Mouse (Mus musculus): ENCODE measurements around the gene Bdh2. TPM values are rescaled to one million over a fixed set of nuclear protein-coding genes. Genes with fewer than 3 reads are reported as not detected.

Gene Bdh2
- total RNA-seq, 2 experiments from 2014 or later = 1.8 to 2.5 TPM

DNA sequence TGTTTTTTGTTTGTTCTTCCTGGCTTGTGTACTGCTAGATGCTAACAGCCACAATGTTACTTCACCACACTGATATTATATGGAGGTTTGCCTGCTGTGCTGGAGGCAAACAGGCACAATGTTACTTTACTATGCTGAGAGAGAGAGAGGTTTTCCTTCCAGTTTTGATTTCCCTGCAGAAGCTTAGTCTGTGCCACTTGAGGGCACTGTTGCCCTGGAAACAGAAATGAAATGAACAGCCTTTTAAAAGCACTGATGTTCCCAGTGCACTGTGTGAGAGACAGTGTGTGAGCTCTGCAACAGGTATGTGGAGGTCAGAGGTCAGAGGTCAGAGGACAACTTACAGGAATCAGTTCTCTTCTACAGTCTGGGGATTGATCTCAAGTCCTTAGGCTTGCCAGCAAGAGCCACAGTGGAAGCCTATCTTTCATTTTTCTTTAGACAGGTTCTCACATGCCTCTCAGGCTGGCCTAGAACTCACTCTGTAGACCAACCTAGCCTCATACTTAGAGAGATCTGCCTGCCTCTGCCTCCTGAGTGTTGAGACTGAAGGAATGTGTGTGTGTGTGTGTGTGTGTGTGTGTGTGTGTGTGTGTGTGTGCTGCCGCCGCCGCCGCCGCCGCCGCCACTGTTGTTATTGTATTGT, 9.4 kb downstream of the Bdh2 start:
- intact Hi-C loops (cut with DNase I) = loop anchor here (2.0 to 10.0 kb wide), 2 partner anchors 114 to 440 kb away; no protein-coding TSS in a partner anchor
- DNase-seq (ENCODE audit: low spot score in 2 of 2) = peak; percentile 72 to 78

- DNase-seq (ENCODE audit: low spot score in 2 of 2) = peak in 1 of 2 experiments; percentile 12
- intact Hi-C loops (cut with DNase I) = loop anchor here (10.0 kb wide), 1 partner anchor 111 kb away; no protein-coding TSS in a partner anchor
These were observed 12.7 kb downstream of the Bdh2 start for GRCm38 (mm10) chr3:135293703-135294102.

DNA sequence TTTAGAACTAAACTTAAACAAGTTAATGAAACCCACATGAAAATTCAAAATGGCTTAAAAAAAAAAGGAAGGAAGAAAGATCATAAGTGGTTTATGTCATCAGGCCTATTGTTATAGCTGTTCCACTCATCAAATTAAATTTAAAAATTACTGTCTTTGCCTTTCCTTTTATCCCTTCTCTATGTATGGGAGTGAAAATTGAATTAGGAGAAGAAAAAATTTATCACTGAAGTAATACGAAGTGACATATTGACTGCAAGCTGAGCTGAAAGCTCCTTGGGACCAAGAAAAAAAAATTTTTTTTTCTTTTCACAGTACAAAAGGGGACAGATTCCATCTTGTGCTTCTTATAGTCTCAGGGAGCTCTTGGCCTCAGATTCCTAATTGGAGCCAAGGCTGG, 14.5 kb downstream of the Bdh2 start:
- DNase-seq (ENCODE audit: low spot score in 2 of 2) = no peak
- intact Hi-C loops (cut with DNase I) = loop anchor here (10.0 kb wide), 1 partner anchor 109 kb away; no protein-coding TSS in a partner anchor

DNA sequence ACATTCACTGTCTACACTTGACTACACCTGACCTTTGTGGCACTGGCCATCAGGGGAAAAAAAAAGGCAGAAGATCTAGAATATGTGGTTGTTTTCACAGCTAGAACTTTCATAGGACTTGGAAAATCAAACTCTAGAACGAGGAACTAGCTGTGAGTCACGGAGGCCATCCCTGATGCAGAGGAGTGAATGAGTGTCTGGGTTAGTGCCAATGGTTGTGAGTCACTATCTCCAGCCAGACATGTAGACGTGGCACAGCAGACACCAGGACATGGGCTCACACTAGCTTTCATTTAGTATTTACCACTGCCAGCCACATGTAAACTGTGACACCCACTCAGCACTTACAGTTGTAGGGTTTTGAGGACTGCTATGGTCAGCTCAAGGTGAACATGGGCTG, 17.5 kb downstream of the Bdh2 start:
- intact Hi-C loops (cut with DNase I) = loop anchor here (10.0 kb wide), 1 partner anchor 106 kb away; no protein-coding TSS in a partner anchor
- DNase-seq (ENCODE audit: low spot score in 2 of 2) = peak in 1 of 2 experiments; percentile 26

GRCm38 (mm10) chr3:135300081-135300480, 19.1 kb downstream of the Bdh2 start:
- intact Hi-C loops (cut with DNase I) = no loop called here
- DNase-seq (ENCODE audit: low spot score in 2 of 2) = no peak

DNA sequence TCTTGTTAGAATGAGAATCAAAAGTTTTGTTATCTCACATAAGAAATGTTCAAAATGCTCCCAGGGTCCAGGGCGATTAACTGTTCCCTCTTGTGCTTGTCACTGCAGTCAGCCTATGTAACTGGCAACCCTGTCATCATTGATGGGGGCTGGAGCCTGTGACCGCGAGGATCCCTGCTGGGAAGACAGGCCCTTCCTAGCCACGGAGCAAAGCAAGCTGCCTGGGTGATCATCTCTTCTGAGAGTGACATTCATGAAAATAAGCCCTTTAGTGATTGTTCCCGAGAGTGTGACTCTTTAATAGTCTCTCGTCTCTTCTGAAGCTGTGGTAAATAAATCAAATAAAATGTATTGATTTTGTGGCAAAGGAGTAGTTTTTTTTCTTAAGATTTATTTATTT, 23.0 kb downstream of the Bdh2 start:
- DNase-seq (ENCODE audit: low spot score in 2 of 2) = no peak
- intact Hi-C loops (cut with DNase I) = no loop called here

DNA sequence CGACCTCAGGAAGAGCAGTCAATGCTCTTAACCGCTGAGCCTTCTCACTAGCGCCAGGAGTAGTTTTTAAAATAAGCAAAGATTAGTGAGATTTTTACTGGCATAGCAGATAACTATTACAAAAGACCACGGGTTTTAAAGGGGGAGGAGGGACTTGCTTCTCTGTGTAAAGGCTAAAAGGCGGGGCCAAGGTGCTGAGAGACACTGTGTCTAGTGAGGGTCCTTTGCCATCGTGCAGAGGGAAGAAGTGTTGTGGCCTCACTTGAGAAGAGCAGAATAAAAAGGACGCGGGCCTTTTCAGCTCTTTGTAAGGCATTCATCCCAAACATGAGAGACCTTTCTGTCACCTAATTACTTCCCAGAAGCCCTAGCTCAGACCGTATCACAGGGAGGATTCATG, 23.5 kb downstream of the Bdh2 start:
- intact Hi-C loops (cut with DNase I) = no loop called here

GRCm38 (mm10) chr3:135307411-135308259, 26.6 kb downstream of the Bdh2 start, which contains the start of gene Slc9b2:
Slc9b2 (plus strand) TSS chr3:135307700.
- peak; percentile 7 to 28 for DNase-seq (ENCODE audit: low spot score in 2 of 2)
- intact Hi-C loops (cut with DNase I) = no loop called here

More for the DNA sequence above, 23.5 kb downstream of the Bdh2 start:
- DNase-seq (ENCODE audit: low spot score in 2 of 2) = no peak

DNA sequence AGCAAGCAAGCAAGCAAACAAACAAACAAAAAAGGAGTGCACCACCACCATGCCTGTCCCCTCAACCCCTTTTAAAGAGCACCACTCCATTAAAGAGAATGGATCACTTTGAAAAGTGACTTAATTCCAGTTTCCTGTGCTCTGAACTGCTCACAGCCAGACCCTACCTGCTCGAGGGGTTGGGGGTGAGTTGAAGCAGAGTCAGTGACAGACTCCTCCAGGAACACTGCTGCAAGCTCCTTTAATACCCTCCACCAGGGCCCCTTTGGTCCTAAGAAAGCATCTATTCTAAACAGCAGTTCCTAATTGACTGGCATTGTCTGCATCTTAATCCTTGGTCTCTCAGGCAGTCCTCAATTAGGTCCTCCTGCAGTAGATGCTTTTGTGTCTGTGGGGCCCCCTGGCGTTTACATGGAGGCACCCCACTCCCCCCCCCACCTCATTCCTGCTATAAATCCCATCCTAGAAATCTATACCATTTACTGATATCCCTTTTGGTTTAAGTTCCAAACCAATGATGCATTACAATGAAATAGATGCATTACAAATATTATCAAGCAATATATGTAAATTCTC, 32.0 kb downstream of the Bdh2 start:
- intact Hi-C loops (cut with DNase I) = no loop called here
- no peak for DNase-seq (ENCODE audit: low spot score in 2 of 2)

GRCm38 (mm10) chr3:135313727-135314126, 32.7 kb downstream of the Bdh2 start:
- intact Hi-C loops (cut with DNase I) = no loop called here
- DNase-seq (ENCODE audit: low spot score in 2 of 2) = peak in 1 of 2 experiments; percentile 5

GRCm38 (mm10) chr3:135314811-135315210, 33.8 kb downstream of the Bdh2 start:
- no peak for DNase-seq (ENCODE audit: low spot score in 2 of 2)
- intact Hi-C loops (cut with DNase I) = no loop called here

GRCm38 (mm10) chr3:135315720-135316425, 34.9 kb downstream of the Bdh2 start:
- intact Hi-C loops (cut with DNase I) = no loop called here
- no peak for DNase-seq (ENCODE audit: low spot score in 2 of 2)

- intact Hi-C loops (cut with DNase I) = no loop called here
- DNase-seq (ENCODE audit: low spot score in 2 of 2) = no peak
These were observed 37.3 kb downstream of the Bdh2 start for GRCm38 (mm10) chr3:135318331-135318730.

- intact Hi-C loops (cut with DNase I) = no loop called here
- peak; percentile 8 to 53 for DNase-seq (ENCODE audit: low spot score in 2 of 2)
These were observed 43.3 kb downstream of the Bdh2 start for GRCm38 (mm10) chr3:135324354-135324753.

- intact Hi-C loops (cut with DNase I) = no loop called here
- DNase-seq (ENCODE audit: low spot score in 2 of 2) = no peak
These were observed 46.2 kb downstream of the Bdh2 start for GRCm38 (mm10) chr3:135327176-135327575.

DNA sequence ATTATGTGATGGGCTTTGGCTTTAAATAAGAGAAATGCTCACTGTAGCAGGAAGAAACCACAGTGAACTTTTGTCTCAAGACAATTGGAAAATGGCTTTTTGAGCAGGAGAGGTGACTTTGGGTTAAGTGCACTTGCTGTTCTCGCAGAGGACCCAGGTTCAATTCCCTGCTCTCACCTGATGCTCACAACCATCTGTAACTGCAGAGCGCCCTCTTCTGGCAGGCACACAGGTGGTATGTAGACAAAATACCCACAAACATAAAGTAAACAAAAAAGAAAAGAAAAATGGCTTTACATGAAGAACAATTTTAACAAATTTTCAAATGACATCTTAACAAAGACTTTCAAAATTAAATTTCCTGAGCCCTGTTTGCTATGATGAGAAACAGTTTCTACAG, 46.6 kb downstream of the Bdh2 start:
- no peak for DNase-seq (ENCODE audit: low spot score in 2 of 2)
- intact Hi-C loops (cut with DNase I) = no loop called here

DNA sequence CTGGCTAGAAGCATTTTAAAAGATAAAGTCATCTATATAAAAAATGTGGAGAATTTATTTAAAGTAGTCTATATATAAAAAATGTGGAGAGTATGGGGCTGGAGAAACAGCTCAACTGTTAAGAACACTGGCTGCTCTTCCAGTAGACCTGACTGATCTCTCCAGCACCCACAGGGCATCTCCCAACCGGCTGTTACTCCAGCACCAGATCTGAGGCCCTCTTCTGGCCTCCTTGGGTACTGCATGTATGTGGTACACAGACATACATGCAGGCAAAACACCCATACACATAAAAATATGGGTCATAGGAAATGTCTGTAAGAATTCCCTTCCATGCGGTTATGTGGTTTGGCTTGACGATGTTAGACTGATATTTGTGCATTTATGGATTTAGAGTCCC, 47.5 kb downstream of the Bdh2 start:
- DNase-seq (ENCODE audit: low spot score in 2 of 2) = peak; percentile 36 to 46
- intact Hi-C loops (cut with DNase I) = no loop called here

- no peak for DNase-seq (ENCODE audit: low spot score in 2 of 2)
- intact Hi-C loops (cut with DNase I) = no loop called here
These were observed 51.7 kb downstream of the Bdh2 start for GRCm38 (mm10) chr3:135332691-135333090.

DNA sequence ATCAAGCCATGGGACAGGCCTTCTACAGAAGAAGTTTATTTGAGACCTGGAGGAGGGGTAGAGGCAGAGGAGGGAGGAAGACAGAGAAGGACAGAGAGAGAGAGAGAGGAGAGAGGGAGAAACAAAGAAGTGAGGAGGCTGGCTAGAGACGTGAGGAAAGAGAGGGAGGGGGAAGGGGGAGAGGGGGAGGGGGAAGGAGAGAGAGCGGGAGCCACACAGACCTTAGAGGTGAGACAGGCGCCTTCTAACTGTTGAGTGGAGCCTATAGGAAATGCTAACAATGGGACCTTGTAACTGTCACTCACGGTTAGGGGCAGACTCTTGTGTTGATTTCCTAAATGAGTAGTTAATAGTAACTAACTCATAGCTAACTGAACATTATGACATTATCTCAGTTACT, 52.7 kb downstream of the Bdh2 start:
- no peak for DNase-seq (ENCODE audit: low spot score in 2 of 2)
- intact Hi-C loops (cut with DNase I) = no loop called here

All from left cerebral cortex, postnatal 14 days (tissue).